Mouse (Mus musculus): ENCODE measurements at regions not wholly inside any gene's neighbourhood (a gene's known extent, or its start where the extent isn't known, plus 50 kb on each side); places are given as distances from the start of the nearest gene placed in this dataset.

GRCm38 (mm10) chr10:20857413-20857812 is 94.9 kb upstream of the Ahi1 start:
- no peaks in the 10 kb centered on the region for H3K27me3 ChIP-seq (replicated peaks; ENCODE audit: insufficient read depth, low read length)

GRCm38 (mm10) chr10:20854621-20855363 is 97.6 kb upstream of the Ahi1 start:
- peak; percentile 50 for DNase-seq (ENCODE audit: low spot score)
- H3K27ac ChIP-seq (ENCODE audit: low read length), result no peak overlapping the region
- no peak for TF ChIP-seq EP300 (IDR thresholded peaks at IDR 0.05)
- no peak for TF ChIP-seq CTCF (IDR thresholded peaks at IDR 0.05)
- peak; percentile 53 for ATAC-seq
- 11% methylated on average over 14 of the region's 14 CpGs for WGBS
- H3K4me3 ChIP-seq (ENCODE audit: low read depth, low read length), result no peak overlapping the region
- H3K4me1 ChIP-seq (ENCODE audit: insufficient read depth, low read depth, low read length), result no peaks in the 10 kb centered on the region
- H3K4me2 ChIP-seq (replicated peaks; ENCODE audit: low read depth, low read length), result peak overlapping the region; percentile 23; the same call in 1 of the 2 replicates
- H3K9ac ChIP-seq (replicated peaks; ENCODE audit: low read depth), result no peak overlapping the region
- H3K27me3 ChIP-seq (replicated peaks; ENCODE audit: insufficient read depth, low read length), result no peaks in the 10 kb centered on the region
- H3K9me3 ChIP-seq (ENCODE audit: low read length), result no peaks in the 10 kb centered on the region
- no peaks in the 10 kb centered on the region for H3K36me3 ChIP-seq (ENCODE audit: insufficient read depth, low read length)

More at GRCm38 (mm10) chr10:20857413-20857812, 94.9 kb upstream of the Ahi1 start:
- TF ChIP-seq CTCF (IDR thresholded peaks at IDR 0.05) (no peak), EP300 (IDR thresholded peaks at IDR 0.05) (no peak)
- WGBS, result 92% methylated on average over 4 of the region's 4 CpGs
- no peak overlapping the region for H3K4me3 ChIP-seq (ENCODE audit: low read depth, low read length)
- H3K36me3 ChIP-seq (ENCODE audit: insufficient read depth, low read length), result no peaks in the 10 kb centered on the region
- no peak overlapping the region for H3K9ac ChIP-seq (replicated peaks; ENCODE audit: low read depth)
- no peak overlapping the region for H3K27ac ChIP-seq (ENCODE audit: low read length)
- DNase-seq (ENCODE audit: low spot score) (no peak), ATAC-seq (no peak)
- no peaks in the 10 kb centered on the region for H3K9me3 ChIP-seq (ENCODE audit: low read length)
- no peak overlapping the region for H3K4me2 ChIP-seq (replicated peaks; ENCODE audit: low read depth, low read length)
- H3K4me1 ChIP-seq (ENCODE audit: insufficient read depth, low read depth, low read length), result no peaks in the 10 kb centered on the region

- H3K4me1 ChIP-seq (ENCODE audit: insufficient read depth, low read depth, low read length), result peaks cover 6% of the 10 kb centered on the region; the same call in 1 of the 2 replicates
- WGBS, result 82% methylated on average over 8 of the region's 8 CpGs
- no peak overlapping the region for H3K4me3 ChIP-seq (ENCODE audit: low read depth, low read length)
- DNase-seq (ENCODE audit: low spot score), result no peak
- H3K9me3 ChIP-seq (ENCODE audit: low read length), result no peaks in the 10 kb centered on the region
- no peak overlapping the region for H3K4me2 ChIP-seq (replicated peaks; ENCODE audit: low read depth, low read length)
- H3K27ac ChIP-seq (ENCODE audit: low read length), result no peak overlapping the region
- H3K27me3 ChIP-seq (replicated peaks; ENCODE audit: insufficient read depth, low read length), result no peaks in the 10 kb centered on the region
- H3K9ac ChIP-seq (replicated peaks; ENCODE audit: low read depth), result no peak overlapping the region
- no peaks in the 10 kb centered on the region for H3K36me3 ChIP-seq (ENCODE audit: insufficient read depth, low read length)
- no peak for TF ChIP-seq EP300 (IDR thresholded peaks at IDR 0.05)
- no peak for TF ChIP-seq CTCF (IDR thresholded peaks at IDR 0.05)
- no peak for ATAC-seq
These were observed 105.1 kb upstream of the Ahi1 start for GRCm38 (mm10) chr10:20847287-20847686.

- WGBS, result 50% methylated on average over 3 of the region's 3 CpGs
- Histone ChIP-seq H3K4me3 (ENCODE audit: low read depth, low read length) (no peak overlapping the region), H3K9me3 (ENCODE audit: low read length) (no peaks in the 10 kb centered on the region), H3K36me3 (ENCODE audit: insufficient read depth, low read length) (no peaks in the 10 kb centered on the region), H3K4me2 (replicated peaks; ENCODE audit: low read depth, low read length) (no peak overlapping the region), H3K27me3 (replicated peaks; ENCODE audit: insufficient read depth, low read length) (no peaks in the 10 kb centered on the region), H3K27ac (ENCODE audit: low read length) (no peak overlapping the region), H3K4me1 (ENCODE audit: insufficient read depth, low read depth, low read length) (peaks cover 9% of the 10 kb centered on the region; the same call in 1 of the 2 replicates), H3K9ac (replicated peaks; ENCODE audit: low read depth) (no peak overlapping the region)
- DNase-seq (ENCODE audit: low spot score), result no peak
- TF ChIP-seq EP300 (IDR thresholded peaks at IDR 0.05) (no peak), CTCF (IDR thresholded peaks at IDR 0.05) (no peak)
- ATAC-seq, result no peak
These were observed 109.1 kb upstream of the Ahi1 start for GRCm38 (mm10) chr10:20843277-20843676.

GRCm38 (mm10) chr10:20842131-20842530 is 110.2 kb upstream of the Ahi1 start:
- 38% methylated on average over 1 of the region's 1 CpGs for WGBS
- no peaks in the 10 kb centered on the region for H3K9me3 ChIP-seq (ENCODE audit: low read length)
- H3K4me2 ChIP-seq (replicated peaks; ENCODE audit: low read depth, low read length), result no peak overlapping the region
- no peak overlapping the region; the same call in 1 of the 2 replicates for H3K27ac ChIP-seq (ENCODE audit: low read length)
- TF ChIP-seq EP300 (IDR thresholded peaks at IDR 0.05) (no peak), CTCF (IDR thresholded peaks at IDR 0.05) (no peak)
- H3K36me3 ChIP-seq (ENCODE audit: insufficient read depth, low read length), result no peaks in the 10 kb centered on the region
- no peaks in the 10 kb centered on the region for H3K27me3 ChIP-seq (replicated peaks; ENCODE audit: insufficient read depth, low read length)
- no peak overlapping the region for H3K4me3 ChIP-seq (ENCODE audit: low read depth, low read length)
- ATAC-seq (no peak), DNase-seq (ENCODE audit: low spot score) (no peak)
- H3K4me1 ChIP-seq (ENCODE audit: insufficient read depth, low read depth, low read length), result peaks cover 9% of the 10 kb centered on the region; the same call in 1 of the 2 replicates
- H3K9ac ChIP-seq (replicated peaks; ENCODE audit: low read depth), result no peak overlapping the region

GRCm38 (mm10) chr10:20841430-20842040 is 110.8 kb upstream of the Ahi1 start:
- Histone ChIP-seq H3K4me2 (replicated peaks; ENCODE audit: low read depth, low read length) (no peak overlapping the region), H3K9ac (replicated peaks; ENCODE audit: low read depth) (no peak overlapping the region), H3K9me3 (ENCODE audit: low read length) (no peaks in the 10 kb centered on the region), H3K27me3 (replicated peaks; ENCODE audit: insufficient read depth, low read length) (no peaks in the 10 kb centered on the region), H3K27ac (ENCODE audit: low read length) (no peak overlapping the region; the same call in 1 of the 2 replicates), H3K36me3 (ENCODE audit: insufficient read depth, low read length) (no peaks in the 10 kb centered on the region), H3K4me1 (ENCODE audit: insufficient read depth, low read depth, low read length) (peaks cover 9% of the 10 kb centered on the region; the same call in 1 of the 2 replicates), H3K4me3 (ENCODE audit: low read depth, low read length) (no peak overlapping the region)
- 52% methylated on average over 3 of the region's 3 CpGs for WGBS
- no peak for ATAC-seq
- no peak for TF ChIP-seq EP300 (IDR thresholded peaks at IDR 0.05)
- no peak for TF ChIP-seq CTCF (IDR thresholded peaks at IDR 0.05)
- DNase-seq (ENCODE audit: low spot score), result peak; percentile 36

Measured in lung, postnatal 0 days (tissue).